Mouse (Mus musculus) heart, adult 2 months (tissue): ENCODE data around the gene Ndufs4. TPM values are rescaled to one million over a fixed set of nuclear protein-coding genes. Genes with fewer than 3 reads are reported as not detected.

Experiments used
- DNase-seq, 2 experiments: peaks; one replicate each; pipeline ENCODE4 v3.0.0; 2021
- H3K27ac ChIP-seq: fragments of 200-600 bp; 2 replicates; pipeline ENCODE4 v1.8.1; 2022
- H3K27me3 ChIP-seq: fragments of 200-500 bp; 2 replicates; pipeline ENCODE4 v1.6.1; 2012; ENCODE audit warnings: mild to moderate bottlenecking, low read length, inconsistent platforms, mixed read lengths; ENCODE audit not compliant: control insufficient read depth, insufficient read depth
- H3K36me3 ChIP-seq: fragments of 200-500 bp; 2 replicates; pipeline ENCODE4 v1.6.1; 2012; ENCODE audit warnings: low read length, inconsistent platforms; ENCODE audit not compliant: control insufficient read depth, insufficient read depth
- H3K4me1 ChIP-seq: fragments of 200-500 bp; 2 replicates; pipeline ENCODE4 v1.6.1; 2011; ENCODE audit warnings: low read length; ENCODE audit not compliant: control insufficient read depth, insufficient read depth
- H3K4me3 ChIP-seq: fragments of 200-600 bp; 2 replicates; pipeline ENCODE4 v1.8.1; 2022
- H3K79me2 ChIP-seq: fragments of 200-500 bp; replicated peaks from 2 replicates; pipeline ENCODE4 v1.6.1; 2012; ENCODE audit warnings: mild to moderate bottlenecking, inconsistent platforms, low read length, moderate library complexity, mixed read lengths; ENCODE audit not compliant: control insufficient read depth, insufficient read depth
- H3K9ac ChIP-seq: fragments of 200-500 bp; 2 replicates; pipeline ENCODE4 v1.6.1; 2012; ENCODE audit warnings: low read depth, mild to moderate bottlenecking, control low read depth, inconsistent platforms, low read length, mixed read lengths
- CTCF ChIP-seq: fragments of 200-600 bp; IDR thresholded peaks from 2 replicates; pipeline ENCODE4 v1.8.1; 2022; ENCODE audit warnings: antibody characterized with exemption, mild to moderate bottlenecking, moderate library complexity
- EP300 ChIP-seq: fragments of 200-500 bp; IDR thresholded peaks from 2 replicates; pipeline ENCODE4 v1.6.1; 2011; ENCODE audit warnings: low read depth, low read length, control low read depth; ENCODE audit not compliant: insufficient read depth
- POLR2A ChIP-seq: fragments of 200-500 bp; IDR thresholded peaks from 2 replicates; pipeline ENCODE4 v1.6.1; 2011; ENCODE audit warnings: mild to moderate bottlenecking, low read depth, low read length, control low read depth; ENCODE audit not compliant: insufficient read depth
- WGBS: fragments of 180-500 bp; shearing (Covaris S2); methylation state at CpG from one replicate; pipeline ENCODE4 v1.1.7; 2018; 5-methylcytosine and 5-hydroxymethylcytosine counted together
- intact Hi-C: fragments of 180-260 bp; cut with DNase I; formaldehyde crosslinking; loops from one replicate; pipeline ENCODE4 v1.15.1; 2025
- polyA plus RNA-seq: library from polyadenylated mRNA; depleted of rRNA; stranded (reverse); fragments of >200 nt; gene quantifications from 2 replicates; pipeline ENCODE4 v1.2.3, GENCODE M21; 2012
- total RNA-seq, 2 experiments: library from RNA; stranded (reverse); gene quantifications; 2 replicates each; pipeline ENCODE4 v1.2.3; 2021

Gene Ndufs4
- total and polyA plus RNA-seq, 3 experiments, result 185 to 588 (median 493) TPM

GRCm38 (mm10) chr13:114406866-114407265, 18.8 kb upstream of the Ndufs4 start:
- H3K9ac ChIP-seq, result no peak overlapping the region
- no peaks in the 10 kb centered on the region for H3K27me3 ChIP-seq
- H3K4me1 ChIP-seq, result peaks cover 1% of the 10 kb centered on the region; the same call in 1 of the 2 replicates
- WGBS, result 37% methylated on average over 5 of the region's 5 CpGs
- H3K79me2 ChIP-seq, result no peaks in the 10 kb centered on the region
- H3K36me3 ChIP-seq, result no peaks in the 10 kb centered on the region
- no peak for TF ChIP-seq POLR2A
- no peak for TF ChIP-seq EP300
- no peak overlapping the region for H3K27ac ChIP-seq
- intact Hi-C loops, result no loop called here
- H3K4me3 ChIP-seq, result no peak overlapping the region
- no peak for DNase-seq

DNA sequence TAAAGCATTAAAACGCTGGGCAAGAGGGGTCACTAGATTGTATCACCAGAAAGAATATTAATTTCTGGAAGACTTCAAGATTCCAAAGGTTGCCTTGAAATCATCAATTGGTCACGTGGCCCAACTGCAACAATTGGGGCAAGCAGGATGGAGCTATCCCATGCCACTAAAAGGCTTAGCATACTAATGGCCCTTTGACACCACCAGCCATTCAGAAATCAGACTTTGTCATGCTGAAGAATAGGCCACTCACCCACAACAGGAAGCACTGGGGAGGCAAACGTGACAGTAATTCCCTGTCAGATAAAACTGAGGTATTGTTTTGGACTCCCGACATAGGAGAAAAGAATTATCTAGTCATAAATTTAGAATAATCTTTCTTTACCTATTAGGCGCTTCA, 18.4 kb upstream of the Ndufs4 start:
- Histone ChIP-seq H3K79me2 (no peaks in the 10 kb centered on the region), H3K9ac (no peak overlapping the region), H3K4me3 (no peak overlapping the region), H3K27me3 (no peaks in the 10 kb centered on the region), H3K36me3 (no peaks in the 10 kb centered on the region), H3K4me1 (peaks cover 1% of the 10 kb centered on the region; the same call in 1 of the 2 replicates), H3K27ac (no peak overlapping the region)
- intact Hi-C loops, result no loop called here
- DNase-seq, result no peak
- TF ChIP-seq POLR2A (no peak), EP300 (no peak), CTCF (no peak)
- 45% methylated on average over 5 of the region's 5 CpGs for WGBS

DNA sequence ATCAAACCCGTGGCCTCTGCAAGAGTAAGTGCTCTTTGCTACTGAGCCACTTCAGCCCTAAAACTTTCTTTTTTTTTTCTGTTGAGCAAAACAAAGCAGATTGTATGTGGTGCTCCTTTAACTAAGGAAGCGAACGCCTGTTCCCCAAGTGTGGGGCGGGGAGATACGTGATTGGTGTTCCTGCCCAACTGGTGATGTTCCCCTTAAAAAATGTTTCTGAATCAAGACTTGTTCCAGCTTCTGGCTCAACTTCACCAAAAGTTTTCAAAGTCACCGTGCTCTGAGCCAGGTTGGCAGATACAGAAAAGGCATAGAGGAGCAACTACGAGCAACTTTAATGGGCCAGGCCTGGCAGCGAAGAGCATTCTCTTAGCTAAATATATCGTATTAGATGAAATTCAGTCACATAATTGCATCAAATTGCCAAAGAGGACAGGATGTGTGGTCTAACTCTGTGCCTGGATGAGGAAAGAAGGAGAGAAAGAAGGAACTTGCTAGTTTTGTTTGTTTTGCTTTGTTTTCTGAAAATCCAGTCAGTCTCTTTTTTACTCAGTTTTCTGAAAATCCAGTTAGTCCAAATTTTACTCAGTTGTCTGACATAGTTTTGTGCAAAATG, 17.1 kb upstream of the Ndufs4 start:
- H3K4me1 ChIP-seq, result peaks cover 1% of the 10 kb centered on the region; the same call in 1 of the 2 replicates
- intact Hi-C loops, result no loop called here
- WGBS, result 68% methylated on average over 9 of the region's 9 CpGs
- DNase-seq, result peak in 1 of 2 experiments; percentile 21
- H3K27me3 ChIP-seq, result no peaks in the 10 kb centered on the region
- H3K79me2 ChIP-seq, result no peaks in the 10 kb centered on the region
- TF ChIP-seq POLR2A (no peak), CTCF (no peak), EP300 (no peak)
- no peak overlapping the region for H3K9ac ChIP-seq
- H3K4me3 ChIP-seq, result no peak overlapping the region
- no peaks in the 10 kb centered on the region for H3K36me3 ChIP-seq
- H3K27ac ChIP-seq, result no peak overlapping the region

DNA sequence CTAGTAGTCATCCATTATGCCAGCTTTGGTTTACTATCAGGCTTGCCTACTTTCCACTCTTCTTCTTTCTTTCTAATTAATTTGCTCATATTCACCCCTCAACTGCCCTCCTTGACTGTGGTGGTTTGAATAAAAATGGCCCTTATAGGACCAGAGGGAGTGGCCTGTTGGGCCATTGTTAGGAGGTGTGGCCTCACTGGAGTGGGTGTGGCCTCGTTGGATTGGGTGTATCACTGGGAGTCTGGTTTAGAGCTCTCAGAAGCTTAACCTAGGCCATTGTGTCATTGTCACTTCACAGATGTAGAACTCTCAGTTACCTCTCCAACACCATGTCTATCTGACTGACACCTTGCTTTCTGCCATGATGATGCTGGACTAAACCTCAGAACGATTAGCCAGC, 10.8 kb upstream of the Ndufs4 start:
- Histone ChIP-seq H3K9ac (no peak overlapping the region), H3K27me3 (no peaks in the 10 kb centered on the region), H3K79me2 (no peaks in the 10 kb centered on the region), H3K4me1 (no peaks in the 10 kb centered on the region), H3K4me3 (no peak overlapping the region), H3K27ac (no peak overlapping the region), H3K36me3 (no peaks in the 10 kb centered on the region)
- 69% methylated on average over 2 of the region's 2 CpGs for WGBS
- DNase-seq, result no peak
- no peak for TF ChIP-seq CTCF
- TF ChIP-seq EP300, result no peak
- TF ChIP-seq POLR2A, result no peak
- intact Hi-C loops, result no loop called here

DNA sequence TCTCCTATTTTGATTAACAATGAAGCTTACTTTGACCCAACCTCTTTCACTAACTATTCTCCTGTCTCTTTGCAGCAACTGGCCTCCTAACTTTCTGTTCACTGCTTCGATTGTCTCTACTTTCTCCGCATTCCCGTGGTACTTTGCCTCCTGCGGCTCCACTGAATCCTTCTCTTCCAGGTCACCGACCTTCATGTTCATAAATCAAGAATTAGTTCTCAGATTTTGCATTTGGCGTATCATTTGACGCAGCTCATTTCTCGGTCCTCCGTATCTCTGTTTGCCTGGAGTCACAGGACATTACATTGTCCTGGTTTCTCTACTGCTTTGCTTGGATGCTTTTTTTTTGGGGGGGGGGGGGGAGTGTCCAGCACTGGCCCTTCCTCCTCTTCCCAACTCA, 9.2 kb upstream of the Ndufs4 start:
- Histone ChIP-seq H3K4me3 (no peak overlapping the region), H3K27me3 (no peaks in the 10 kb centered on the region), H3K36me3 (no peaks in the 10 kb centered on the region), H3K27ac (no peak overlapping the region), H3K79me2 (no peaks in the 10 kb centered on the region), H3K9ac (no peak overlapping the region), H3K4me1 (no peaks in the 10 kb centered on the region)
- TF ChIP-seq CTCF (no peak), POLR2A (no peak), EP300 (no peak)
- 85% methylated on average over 9 of the region's 9 CpGs for WGBS
- no peak for DNase-seq
- intact Hi-C loops, result no loop called here

DNA sequence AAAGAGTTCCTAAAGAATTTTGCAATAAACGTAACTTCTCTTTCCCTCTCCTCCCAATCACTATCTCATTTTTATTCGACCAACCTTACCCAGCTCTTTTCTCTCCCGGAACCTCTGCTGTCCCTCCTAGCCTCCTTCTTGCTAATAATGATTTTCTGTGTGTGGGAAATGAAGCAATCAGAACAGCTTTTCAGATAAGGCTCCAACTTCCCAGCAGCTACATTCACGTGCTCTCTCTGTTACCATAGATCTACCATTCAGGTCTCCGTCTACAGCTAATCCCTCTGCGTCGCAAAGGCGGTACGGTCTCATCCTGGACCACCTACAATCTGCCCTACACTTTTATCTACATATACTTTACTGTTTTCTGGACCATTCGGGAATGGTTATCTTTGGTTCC, 8.8 kb upstream of the Ndufs4 start:
- no peak overlapping the region for H3K27ac ChIP-seq
- no peaks in the 10 kb centered on the region for H3K4me1 ChIP-seq
- no peaks in the 10 kb centered on the region for H3K36me3 ChIP-seq
- intact Hi-C loops, result no loop called here
- no peak for DNase-seq
- no peak overlapping the region for H3K9ac ChIP-seq
- no peak overlapping the region for H3K4me3 ChIP-seq
- no peaks in the 10 kb centered on the region for H3K79me2 ChIP-seq
- TF ChIP-seq EP300, result no peak
- TF ChIP-seq POLR2A, result no peak
- TF ChIP-seq CTCF, result no peak
- H3K27me3 ChIP-seq, result no peaks in the 10 kb centered on the region
- WGBS, result 65% methylated on average over 10 of the region's 10 CpGs
